Comparison of ENCODE assay signal across 8 mouse cellular contexts in genomic region chr14:33446561-33447023, GRCm38 (mm10). TPM values are rescaled to one million over a fixed set of nuclear protein-coding genes. Genes with fewer than 3 reads are reported as not detected.
DNase-seq lines count a peak whose midpoint lies in the region; ATAC-seq and TF ChIP-seq lines count a peak whose summit lies in the region.

No protein-coding gene starts in this region.

- peaks cover 2% of the 10 kb centered on the region for H3K4me1 ChIP-seq in cerebellum, adult 2 months (ENCODE audit: control insufficient read depth, insufficient read depth, low read length)
- peaks cover 3% of the 10 kb centered on the region; the same call in 1 of the 2 replicates for H3K4me1 ChIP-seq in neural tube, embryonic 11.5 days (ENCODE audit: control insufficient read depth, insufficient read depth, low read length)
- H3K4me1 ChIP-seq in embryonic facial prominence, embryonic 15.5 days = peaks cover 8% of the 10 kb centered on the region; the same call in 1 of the 2 replicates
- H3K4me1 ChIP-seq in limb, embryonic 12.5 days (replicated peaks) = peaks cover 8% of the 10 kb centered on the region

- H3K27ac ChIP-seq in cerebellum, adult 2 months (ENCODE audit: insufficient read depth, low read length) = peak overlapping the region; percentile 67; the same call in 1 of the 2 replicates
- peak overlapping the region; percentile 96 for H3K27ac ChIP-seq in neural tube, embryonic 11.5 days (ENCODE audit: low read depth, low read length)
- peak overlapping the region; percentile 89 for H3K27ac ChIP-seq in embryonic facial prominence, embryonic 15.5 days (replicated peaks)
- H3K27ac ChIP-seq in limb, embryonic 12.5 days = peak overlapping the region; percentile 97

- no peak for TF ChIP-seq POLR2A in cerebellum, adult 2 months (IDR thresholded peaks at IDR 0.05; ENCODE audit: borderline replicate concordance, insufficient read depth, low read length)

- no peaks in the 10 kb centered on the region for H3K36me3 ChIP-seq in neural tube, embryonic 11.5 days (ENCODE audit: control insufficient read depth, insufficient read depth, low read length)
- H3K36me3 ChIP-seq in embryonic facial prominence, embryonic 15.5 days = no peaks in the 10 kb centered on the region
- no peaks in the 10 kb centered on the region for H3K36me3 ChIP-seq in limb, embryonic 12.5 days

- H3K9ac ChIP-seq in neural tube, embryonic 11.5 days (ENCODE audit: low read length) = peak overlapping the region; percentile 78
- peak overlapping the region; percentile 85 for H3K9ac ChIP-seq in embryonic facial prominence, embryonic 15.5 days
- peak overlapping the region; percentile 92 for H3K9ac ChIP-seq in limb, embryonic 12.5 days (replicated peaks)

- WGBS in cerebellum, adult 2 months = under 1% methylated on average over 71 of the region's 72 CpGs
- WGBS in neural tube, embryonic 11.5 days = under 1% methylated on average over 63 of the region's 72 CpGs
- under 1% methylated on average over 71 of the region's 72 CpGs for WGBS in embryonic facial prominence, embryonic 15.5 days
- WGBS in limb, embryonic 12.5 days = under 1% methylated on average over 49 of the region's 72 CpGs

- no peak for DNase-seq in cerebellum, adult 2 months
- no peak for DNase-seq in cerebellum, adult 9-10 months
- DNase-seq in neural tube, embryonic 11.5 days (ENCODE audit: low spot score) = peak; percentile 67
- DNase-seq in neural tube, embryonic 10.5 days (ENCODE audit: extremely low spot score, low spot score) = no peak
- peak; percentile 65 to 68 for DNase-seq in right cerebral cortex, postnatal 10 days (ENCODE audit: low spot score in 2 of 2)
- DNase-seq in Muller cell, postnatal 12 days (ENCODE audit: inconsistent ontology term) = no peak

- H3K9me3 ChIP-seq in neural tube, embryonic 11.5 days (ENCODE audit: control insufficient read depth, low read length) = no peaks in the 10 kb centered on the region
- H3K9me3 ChIP-seq in embryonic facial prominence, embryonic 15.5 days (replicated peaks) = no peaks in the 10 kb centered on the region
- H3K9me3 ChIP-seq in limb, embryonic 12.5 days = no peaks in the 10 kb centered on the region

- peak overlapping the region; percentile 64 for H3K4me2 ChIP-seq in neural tube, embryonic 11.5 days (ENCODE audit: low read depth)
- peak overlapping the region; percentile 58 for H3K4me2 ChIP-seq in embryonic facial prominence, embryonic 15.5 days (replicated peaks)
- H3K4me2 ChIP-seq in limb, embryonic 12.5 days = peak overlapping the region; percentile 69

- peak overlapping the region; percentile 84 for H3K4me3 ChIP-seq in cerebellum, adult 2 months (replicated peaks; ENCODE audit: insufficient read depth, low read depth, low read length)
- peak overlapping the region; percentile 92 for H3K4me3 ChIP-seq in neural tube, embryonic 11.5 days (ENCODE audit: low read depth, low read length)
- H3K4me3 ChIP-seq in embryonic facial prominence, embryonic 15.5 days (replicated peaks) = peak overlapping the region; percentile 89
- peak overlapping the region; percentile 81 for H3K4me3 ChIP-seq in limb, embryonic 12.5 days (replicated peaks)

- no peak for TF ChIP-seq CTCF in cerebellum, adult 2 months (IDR thresholded peaks at IDR 0.05; ENCODE audit: borderline replicate concordance, insufficient read depth, low read depth, low read length)

- peak; percentile 49 for ATAC-seq in neural tube, embryonic 11.5 days (ENCODE audit: insufficient read depth, low FRiP score, low TSS enrichment)
- ATAC-seq in embryonic facial prominence, embryonic 15.5 days (ENCODE audit: insufficient number of reproducible peaks, low FRiP score, low TSS enrichment, low read depth) = peak; percentile 75
- ATAC-seq in limb, embryonic 12.5 days (ENCODE audit: insufficient number of reproducible peaks, insufficient read depth, low FRiP score, low TSS enrichment, low read depth) = peak; percentile 23

- no peaks in the 10 kb centered on the region for H3K27me3 ChIP-seq in cerebellum, adult 2 months (ENCODE audit: control insufficient read depth, insufficient read depth, low read length)
- 0 out of 2 replicates have a peak, but pooled peaks cover 3% of the 10 kb centered on the region for H3K27me3 ChIP-seq in neural tube, embryonic 11.5 days (ENCODE audit: control insufficient read depth, insufficient read depth, low read length)
- H3K27me3 ChIP-seq in embryonic facial prominence, embryonic 15.5 days = no peaks in the 10 kb centered on the region
- peaks cover 4% of the 10 kb centered on the region for H3K27me3 ChIP-seq in limb, embryonic 12.5 days

RNA-seq across cellular contexts. Expression of gene Mapk8, which starts 0.4 kb away (rescaled TPM):
- polyA plus RNA-seq in cerebellum, adult 2 months (2012; rRNA removed) = 45.0 and 46.8 TPM in 2 replicates
- polyA plus RNA-seq in neural tube, embryonic 11.5 days (2014; fragmentation: Nextera tagmentation; extraction: Ambion mirVana) = 26.9 and 28.1 TPM in 2 replicates
- 15.2 and 17.8 TPM in 2 replicates for polyA plus RNA-seq in embryonic facial prominence, embryonic 15.5 days (2015; fragmentation: Nextera tagmentation; extraction: Ambion mirVana)
- polyA plus RNA-seq in limb, embryonic 12.5 days (2016; fragmentation: Nextera tagmentation; extraction: Ambion mirVana) = 20.6 and 23.4 TPM in 2 replicates

RNA-seq across cellular contexts. Expression of gene Frmpd2, which starts 24.9 kb away (rescaled TPM):
- 0.36 and 0.55 TPM in 2 replicates for polyA plus RNA-seq in cerebellum, adult 2 months (2012; rRNA removed)
- not detected in 2 replicates for polyA plus RNA-seq in neural tube, embryonic 11.5 days (2014; fragmentation: Nextera tagmentation; extraction: Ambion mirVana)
- 0.50 and 1.1 TPM in 2 replicates for polyA plus RNA-seq in embryonic facial prominence, embryonic 15.5 days (2015; fragmentation: Nextera tagmentation; extraction: Ambion mirVana)
- not detected in 2 replicates for polyA plus RNA-seq in limb, embryonic 12.5 days (2016; fragmentation: Nextera tagmentation; extraction: Ambion mirVana)

Comparison
In these comparisons a context has a peak if more than half of its experiments do, and no peak if none do; other contexts are left out.
1. DNase-seq: peak in neural tube, embryonic 11.5 days (single experiment) and right cerebral cortex, postnatal 10 days (2 of 2); none in cerebellum, adult 2 months (0 of 2), cerebellum, adult 9-10 months (single experiment), neural tube, embryonic 10.5 days (single experiment) and Muller cell, postnatal 12 days (single experiment).
2. ATAC-seq: peak in every context shown above with its lines; median percentile 75 in embryonic facial prominence, embryonic 15.5 days; 49 in neural tube, embryonic 11.5 days; 23 in limb, embryonic 12.5 days.
3. Peak in every context shown above with its lines, with median percentiles within 50 percentile points of each other: H3K27ac ChIP-seq, H3K4me3 ChIP-seq, H3K4me2 ChIP-seq and H3K9ac ChIP-seq.